Mouse (Mus musculus) CD4-positive naive resting alpha-beta T cell, adult 57 days (primary cell): ENCODE measurements around the gene Grin3b. TPM values are rescaled to one million over a fixed set of nuclear protein-coding genes. Genes with fewer than 3 reads are reported as not detected.

Experiments used
- total RNA-seq: library from RNA; stranded (reverse); gene quantifications from one replicate; pipeline ENCODE4 v1.2.4, GENCODE M21; 2023

The Grin3b gene
- total RNA-seq: 0.68 TPM

GRCm38 (mm10) chr10:79970415-79971182, at the start of gene Grin3b:
Gene Grin3b, plus strand, starts transcription at chr10:79970715.

GRCm38 (mm10) chr10:79920958-79921535, 49.5 kb upstream of the Grin3b start, which contains the start of gene R3hdm4:
Gene R3hdm4, minus strand, starts transcription at chr10:79921208.

GRCm38 (mm10) chr10:79926491-79927323, 43.8 kb upstream of the Grin3b start, which contains the start of gene Arid3a:
Gene Arid3a, plus strand, starts transcription at chr10:79927043.

GRCm38 (mm10) chr10:79959847-79960601, 10.5 kb upstream of the Grin3b start, which contains the start of gene Wdr18:
Gene Wdr18, plus strand, starts transcription at chr10:79960152.

GRCm38 (mm10) chr10:79984195-79984816, 13.8 kb downstream of the Grin3b start, which contains the start of gene Tmem259:
Gene Tmem259, minus strand, starts transcription at chr10:79984330.

GRCm38 (mm10) chr10:79988506-79989271, 18.2 kb downstream of the Grin3b start, which contains the start of gene Cnn2:
Gene Cnn2, plus strand, starts transcription at chr10:79988584.

GRCm38 (mm10) chr10:79996272-79997033, 25.9 kb downstream of the Grin3b start, which contains the start of gene Abca7:
Gene Abca7, plus strand, starts transcription at chr10:79996494.

GRCm38 (mm10) chr10:80016511-80016910, 46.0 kb downstream of the Grin3b start, which contains the start of gene Arhgap45:
Gene Arhgap45, plus strand, starts transcription at chr10:80016653.

Other genes starting within 250 kb of the Grin3b start
- gene Polrmt, start 224.1 kb upstream of the Grin3b start, total RNA-seq: 69.9 TPM
- not detected for gene Fgf22, start 215.6 kb upstream of the Grin3b start, total RNA-seq
- 71.9 TPM for gene Rnf126, start 203.8 kb upstream of the Grin3b start, total RNA-seq
- gene Fstl3, start 193.4 kb upstream of the Grin3b start, total RNA-seq: 1.2 TPM
- not detected for gene Prss57, start 179.8 kb upstream of the Grin3b start, total RNA-seq
- gene Palm, start 177.1 kb upstream of the Grin3b start, total RNA-seq: 6.7 TPM
- not detected for gene Misp, start 149.7 kb upstream of the Grin3b start, total RNA-seq
- gene Ptbp1, start 116.3 kb upstream of the Grin3b start, total RNA-seq: 783 TPM
- gene Prtn3, start 96.2 kb upstream of the Grin3b start, total RNA-seq: not detected
- 1.0 TPM for gene Plppr3, start 96.1 kb upstream of the Grin3b start, total RNA-seq
- 0.83 TPM for gene Elane, start 84.5 kb upstream of the Grin3b start, total RNA-seq
- not detected for gene Cfd, start 79.9 kb upstream of the Grin3b start, total RNA-seq
- 59.4 TPM for gene Med16, start 61.8 kb upstream of the Grin3b start, total RNA-seq
- not detected for gene Gm26602, start 59.9 kb upstream of the Grin3b start, total RNA-seq
- 0.65 TPM for gene Kiss1r, start 53.7 kb upstream of the Grin3b start, total RNA-seq
- 119 TPM for gene R3hdm4, start 49.5 kb upstream of the Grin3b start, total RNA-seq
- 8.4 TPM for gene Arid3a, start 43.7 kb upstream of the Grin3b start, total RNA-seq
- gene Wdr18, start 10.6 kb upstream of the Grin3b start, total RNA-seq: 48.5 TPM
- gene Tmem259, start 13.6 kb downstream of the Grin3b start, total RNA-seq: 158 TPM
- gene Cnn2, start 17.9 kb downstream of the Grin3b start, total RNA-seq: 442 TPM
- gene Abca7, start 25.8 kb downstream of the Grin3b start, total RNA-seq: 80.3 TPM
- gene Arhgap45, start 45.9 kb downstream of the Grin3b start, total RNA-seq: 901 TPM
- 75.3 TPM for gene Polr2e, start 69.1 kb downstream of the Grin3b start, total RNA-seq
- 154 TPM for gene Gpx4, start 76.5 kb downstream of the Grin3b start, total RNA-seq
- 103 TPM for gene Sbno2, start 134.9 kb downstream of the Grin3b start, total RNA-seq
- gene Stk11, start 145.1 kb downstream of the Grin3b start, total RNA-seq: 140 TPM
- 168 TPM for gene Atp5d, start 167.9 kb downstream of the Grin3b start, total RNA-seq
- 38.2 TPM for gene Cbarp, start 170.1 kb downstream of the Grin3b start, total RNA-seq
- 101 TPM for gene Midn, start 177.6 kb downstream of the Grin3b start, total RNA-seq
- 178 TPM for gene Cirbp, start 195.3 kb downstream of the Grin3b start, total RNA-seq
- 11.6 TPM for gene 1600002K03Rik, start 202.2 kb downstream of the Grin3b start, total RNA-seq
- gene Efna2, start 208.8 kb downstream of the Grin3b start, total RNA-seq: 0.35 TPM